Mouse (Mus musculus): ENCODE measurements around the gene Mettl7a2. TPM values are rescaled to one million over a fixed set of nuclear protein-coding genes. Genes with fewer than 3 reads are reported as not detected.
"Not testable (repeated sequence)": the region's sequence is repeated elsewhere in the genome, so short reads cannot be mapped to it uniquely, and the experiment has no call there.

Gene Mettl7a2
- 1.4 and 5.1 TPM in 2 replicates for total RNA-seq (2012; rRNA removed)

DNA sequence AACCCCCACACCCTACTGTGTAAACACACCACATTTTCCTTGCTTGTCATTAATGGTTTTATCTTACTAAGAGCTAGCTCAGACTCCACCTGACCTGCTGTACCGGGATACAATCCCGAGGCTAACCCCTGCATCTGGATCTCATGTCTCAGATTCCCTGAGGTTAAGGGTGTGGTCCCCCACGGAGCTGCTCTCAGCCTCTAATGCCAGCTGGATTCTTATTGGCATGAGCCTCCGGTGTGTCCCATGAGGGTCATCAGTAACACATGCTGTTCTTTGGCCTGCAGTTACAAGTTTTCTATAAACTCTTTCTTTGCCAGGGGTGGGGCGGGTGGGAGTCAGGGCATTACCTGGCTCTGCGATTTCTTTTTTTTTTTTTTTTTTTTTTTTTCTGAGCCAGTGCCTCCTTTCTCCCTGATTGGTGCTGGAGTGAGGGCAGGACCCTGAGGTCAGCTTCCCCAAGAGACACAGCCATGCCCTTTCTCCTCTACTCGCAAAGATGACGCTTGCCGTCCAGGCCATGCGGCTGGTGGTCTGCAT is at the start of gene Mettl7a2, which contains the start of gene Methig1:
Mettl7a2 (plus strand) TSS at position 490 of the 540 bp plus-strand sequence.
Methig1 (plus strand) TSS at position 439 of the 540 bp plus-strand sequence.
- Histone ChIP-seq H3K4me3 (ENCODE audit: insufficient read depth in 1 of 2, low read depth in 1 of 2, low read length in 2 of 2, poor library complexity in 1 of 2, severe bottlenecking in 1 of 2) (peak within 1 kb of the TSS in 1 of 2 experiments; percentile 7; a peak in 1 of 4 replicates), H3K36me3 (ENCODE audit: control insufficient read depth, insufficient read depth, low read length, poor library complexity, severe bottlenecking) (no peaks in the 10 kb centered on the region), H3K9ac (ENCODE audit: insufficient read depth, low read depth, low read length, poor library complexity, severe bottlenecking) (no peak within 1 kb of the TSS), H3K27ac (ENCODE audit: insufficient read depth, low read depth, low read length, poor library complexity, severe bottlenecking) (no peak within 1 kb of the TSS), H3K4me1 (ENCODE audit: control insufficient read depth in 2 of 2, insufficient read depth in 2 of 2, low read length in 2 of 2, poor library complexity in 1 of 2) (peaks cover 0 to 4% of the 10 kb centered on the region in 2 experiments; a peak in 1 of 4 replicates), H3K9me3 (ENCODE audit: control insufficient read depth, insufficient read depth, low read depth, low read length) (no peaks in the 10 kb centered on the region)
- in situ Hi-C loops (cut with MboI; ENCODE audit: low sequenced_read_pairs in 2 of 2, unreplicated experiment in 2 of 2), result no loop called here
- TF ChIP-seq MAFK (IDR thresholded peaks at IDR 0.05; ENCODE audit: insufficient read depth, low read depth, low read length), result no peak
- no peak for TF ChIP-seq HCFC1 (IDR thresholded peaks at IDR 0.05; ENCODE audit: borderline replicate concordance, insufficient read depth, low read length)
- TF ChIP-seq ZNF384 (IDR thresholded peaks at IDR 0.05; ENCODE audit: low read depth, low read length), result 0 out of 2 replicates have a peak, but pooled peaks have one; percentile 27
- DNase-seq (ENCODE audit: low read depth, low spot score), result no peak

DNA sequence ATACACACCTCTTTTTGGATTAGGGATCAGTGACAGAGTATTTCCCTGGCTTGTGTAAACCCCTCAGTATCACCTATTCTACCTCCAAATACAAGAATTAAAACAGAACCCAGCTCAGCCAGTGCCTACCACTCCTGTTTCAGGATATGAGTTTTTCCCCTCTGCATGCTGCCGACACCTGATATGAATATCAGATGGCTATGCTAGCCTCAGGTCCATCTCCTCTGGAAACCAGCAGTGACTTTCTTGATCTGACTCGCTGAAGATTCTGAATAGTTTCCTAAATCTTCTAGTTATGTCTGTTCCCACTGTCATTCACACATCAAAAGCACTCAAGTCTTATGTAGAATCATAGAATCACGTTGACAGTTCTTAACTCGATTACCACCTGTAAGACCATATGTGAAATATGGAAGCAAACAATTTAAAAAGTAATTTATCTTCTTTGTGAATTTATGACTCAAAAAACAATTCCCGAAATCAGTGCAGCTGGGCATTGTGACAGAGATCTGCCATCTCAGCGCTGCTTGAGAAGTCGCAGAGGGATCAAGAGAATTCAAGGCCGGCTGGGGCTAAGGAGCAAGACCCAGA is 49.5 kb upstream of the Mettl7a2 start:
- in situ Hi-C loops (cut with MboI; ENCODE audit: low sequenced_read_pairs in 2 of 2, unreplicated experiment in 2 of 2), result no loop called here
- TF ChIP-seq ZNF384 (IDR thresholded peaks at IDR 0.05; ENCODE audit: low read depth, low read length) (no peak), HCFC1 (IDR thresholded peaks at IDR 0.05; ENCODE audit: borderline replicate concordance, insufficient read depth, low read length) (no peak), MAFK (IDR thresholded peaks at IDR 0.05; ENCODE audit: insufficient read depth, low read depth, low read length) (no peak), ZC3H11A (IDR thresholded peaks at IDR 0.05; ENCODE audit: borderline replicate concordance, low read depth, low read length) (no peak), CHD2 (IDR thresholded peaks at IDR 0.05; ENCODE audit: low read depth, low read length) (no peak)
- Histone ChIP-seq H3K27ac (ENCODE audit: insufficient read depth, low read depth, low read length, poor library complexity, severe bottlenecking) (no peak overlapping the region; the same call in 1 of the 2 replicates), H3K4me1 (ENCODE audit: control insufficient read depth in 2 of 2, insufficient read depth in 2 of 2, low read length in 2 of 2, poor library complexity in 1 of 2) (peaks cover 9 to 17% of the 10 kb centered on the region in 2 experiments), H3K9ac (ENCODE audit: insufficient read depth, low read depth, low read length, poor library complexity, severe bottlenecking) (no peak overlapping the region), H3K4me3 (ENCODE audit: insufficient read depth in 1 of 2, low read depth in 1 of 2, low read length in 2 of 2, poor library complexity in 1 of 2, severe bottlenecking in 1 of 2) (no peak overlapping the region), H3K36me3 (ENCODE audit: control insufficient read depth, insufficient read depth, low read length, poor library complexity, severe bottlenecking) (no peaks in the 10 kb centered on the region), H3K9me3 (ENCODE audit: control insufficient read depth, insufficient read depth, low read depth, low read length) (no peaks in the 10 kb centered on the region)
- no peak for DNase-seq (ENCODE audit: low read depth, low spot score)

DNA sequence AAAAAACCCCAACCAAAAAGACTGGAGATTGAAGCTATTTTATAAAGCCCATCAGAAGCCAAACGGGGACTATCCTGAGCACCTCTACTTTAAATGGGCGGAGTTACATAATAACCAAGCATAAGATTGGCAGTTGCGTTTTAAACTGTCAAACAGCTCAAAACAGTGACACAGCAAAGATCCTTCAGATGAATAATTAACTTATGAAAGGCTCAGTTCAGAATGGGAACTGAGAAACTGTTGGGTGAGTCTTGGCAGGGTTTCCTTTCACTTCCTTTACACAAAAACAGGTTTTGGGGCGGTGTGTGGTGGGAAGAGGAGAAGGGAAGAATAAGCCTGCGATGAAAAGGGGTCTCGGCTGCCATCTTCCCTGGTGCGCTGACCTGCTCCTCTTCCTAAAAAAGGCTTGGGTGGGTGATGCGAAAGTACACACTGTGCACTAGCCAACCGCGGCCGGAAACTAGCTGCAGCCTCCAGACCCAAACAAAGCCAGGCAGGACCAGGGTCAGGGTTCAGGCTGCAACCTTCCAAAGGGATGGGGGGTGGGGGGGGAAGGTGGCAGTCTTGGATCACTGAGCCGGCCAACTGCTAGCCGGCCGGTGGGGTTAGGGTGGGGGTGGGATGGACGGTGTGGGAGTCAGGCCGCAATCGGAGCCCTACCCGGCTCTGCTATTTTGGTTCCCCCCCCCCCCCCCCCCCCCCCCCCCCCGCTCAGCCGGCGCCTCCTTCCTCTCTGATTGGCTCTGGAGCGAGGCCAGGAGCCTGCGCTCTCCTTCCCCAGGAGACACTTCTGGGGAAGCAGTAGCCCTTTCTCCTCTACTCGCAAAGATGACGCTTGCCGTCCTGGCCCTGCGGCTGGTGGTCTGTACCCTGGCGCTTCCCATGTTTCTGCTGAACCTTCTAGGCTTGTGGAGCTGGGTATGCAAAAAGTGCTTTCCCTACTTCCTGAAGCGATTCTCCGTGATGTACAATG is 48.7 kb upstream of the Mettl7a2 start, which contains the start of gene Mettl7a1:
Mettl7a1 (plus strand) TSS at position 122 of the 973 bp plus-strand sequence.
- H3K9me3 ChIP-seq (ENCODE audit: control insufficient read depth, insufficient read depth, low read depth, low read length), result no peaks in the 10 kb centered on the region
- TF ChIP-seq HCFC1 (IDR thresholded peaks at IDR 0.05; ENCODE audit: borderline replicate concordance, insufficient read depth, low read length) (no peak), MAFK (IDR thresholded peaks at IDR 0.05; ENCODE audit: insufficient read depth, low read depth, low read length) (peak; percentile 32; the same call in 1 of the 2 replicates), CHD2 (IDR thresholded peaks at IDR 0.05; ENCODE audit: low read depth, low read length) (no peak), ZNF384 (IDR thresholded peaks at IDR 0.05; ENCODE audit: low read depth, low read length) (no peak), ZC3H11A (IDR thresholded peaks at IDR 0.05; ENCODE audit: borderline replicate concordance, low read depth, low read length) (no peak)
- DNase-seq (ENCODE audit: low read depth, low spot score), result no peak
- peak within 1 kb of the TSS; percentile 77 for H3K9ac ChIP-seq (ENCODE audit: insufficient read depth, low read depth, low read length, poor library complexity, severe bottlenecking)
- H3K4me3 ChIP-seq (ENCODE audit: insufficient read depth in 1 of 2, low read depth in 1 of 2, low read length in 2 of 2, poor library complexity in 1 of 2, severe bottlenecking in 1 of 2), result peak within 1 kb of the TSS; percentile 73 to 90
- H3K36me3 ChIP-seq (ENCODE audit: control insufficient read depth, insufficient read depth, low read length, poor library complexity, severe bottlenecking), result no peaks in the 10 kb centered on the region
- in situ Hi-C loops (cut with MboI; ENCODE audit: low sequenced_read_pairs in 2 of 2, unreplicated experiment in 2 of 2), result no loop called here
- peaks cover 9 to 16% of the 10 kb centered on the region in 2 experiments for H3K4me1 ChIP-seq (ENCODE audit: control insufficient read depth in 2 of 2, insufficient read depth in 2 of 2, low read length in 2 of 2, poor library complexity in 1 of 2)
- peak within 1 kb of the TSS; percentile 48 for H3K27ac ChIP-seq (ENCODE audit: insufficient read depth, low read depth, low read length, poor library complexity, severe bottlenecking)

DNA sequence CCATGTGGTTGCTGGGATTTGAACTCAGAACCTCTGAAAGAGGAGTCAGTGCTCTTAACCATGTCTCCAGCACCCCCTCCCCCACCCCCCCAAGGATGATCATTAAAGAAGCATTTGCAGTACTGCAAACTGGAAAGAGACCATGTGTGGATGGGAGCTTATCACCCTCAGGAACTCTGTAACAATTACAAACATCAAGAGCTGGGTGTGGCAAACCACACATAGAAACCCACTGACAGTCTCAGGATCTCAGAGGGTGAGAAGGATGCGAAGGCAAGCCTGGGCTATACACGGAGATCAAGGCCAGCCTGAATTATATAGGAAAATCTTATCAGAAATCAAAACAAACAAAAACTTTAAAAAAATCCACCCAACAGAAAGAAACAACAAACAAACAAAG is 46.8 kb upstream of the Mettl7a2 start:
- no peak for DNase-seq (ENCODE audit: low read depth, low spot score)
- in situ Hi-C loops (cut with MboI; ENCODE audit: low sequenced_read_pairs in 2 of 2, unreplicated experiment in 2 of 2), result no loop called here
- no peak for TF ChIP-seq MAFK (IDR thresholded peaks at IDR 0.05; ENCODE audit: insufficient read depth, low read depth, low read length)
- TF ChIP-seq HCFC1 (IDR thresholded peaks at IDR 0.05; ENCODE audit: borderline replicate concordance, insufficient read depth, low read length), result no peak
- TF ChIP-seq CHD2 (IDR thresholded peaks at IDR 0.05; ENCODE audit: low read depth, low read length), result no peak
- TF ChIP-seq ZC3H11A (IDR thresholded peaks at IDR 0.05; ENCODE audit: borderline replicate concordance, low read depth, low read length), result no peak
- no peak for TF ChIP-seq ZNF384 (IDR thresholded peaks at IDR 0.05; ENCODE audit: low read depth, low read length)
- H3K36me3 ChIP-seq (ENCODE audit: control insufficient read depth, insufficient read depth, low read length, poor library complexity, severe bottlenecking), result no peaks in the 10 kb centered on the region
- H3K4me3 ChIP-seq (ENCODE audit: insufficient read depth in 1 of 2, low read depth in 1 of 2, low read length in 2 of 2, poor library complexity in 1 of 2, severe bottlenecking in 1 of 2), result no peak overlapping the region
- H3K9me3 ChIP-seq (ENCODE audit: control insufficient read depth, insufficient read depth, low read depth, low read length), result no peaks in the 10 kb centered on the region
- H3K4me1 ChIP-seq (ENCODE audit: control insufficient read depth in 2 of 2, insufficient read depth in 2 of 2, low read length in 2 of 2, poor library complexity in 1 of 2), result peaks cover 4% of the 10 kb centered on the region in 2 experiments; a peak in 3 of 4 replicates
- H3K27ac ChIP-seq (ENCODE audit: insufficient read depth, low read depth, low read length, poor library complexity, severe bottlenecking), result no peak overlapping the region
- no peak overlapping the region for H3K9ac ChIP-seq (ENCODE audit: insufficient read depth, low read depth, low read length, poor library complexity, severe bottlenecking)

DNA sequence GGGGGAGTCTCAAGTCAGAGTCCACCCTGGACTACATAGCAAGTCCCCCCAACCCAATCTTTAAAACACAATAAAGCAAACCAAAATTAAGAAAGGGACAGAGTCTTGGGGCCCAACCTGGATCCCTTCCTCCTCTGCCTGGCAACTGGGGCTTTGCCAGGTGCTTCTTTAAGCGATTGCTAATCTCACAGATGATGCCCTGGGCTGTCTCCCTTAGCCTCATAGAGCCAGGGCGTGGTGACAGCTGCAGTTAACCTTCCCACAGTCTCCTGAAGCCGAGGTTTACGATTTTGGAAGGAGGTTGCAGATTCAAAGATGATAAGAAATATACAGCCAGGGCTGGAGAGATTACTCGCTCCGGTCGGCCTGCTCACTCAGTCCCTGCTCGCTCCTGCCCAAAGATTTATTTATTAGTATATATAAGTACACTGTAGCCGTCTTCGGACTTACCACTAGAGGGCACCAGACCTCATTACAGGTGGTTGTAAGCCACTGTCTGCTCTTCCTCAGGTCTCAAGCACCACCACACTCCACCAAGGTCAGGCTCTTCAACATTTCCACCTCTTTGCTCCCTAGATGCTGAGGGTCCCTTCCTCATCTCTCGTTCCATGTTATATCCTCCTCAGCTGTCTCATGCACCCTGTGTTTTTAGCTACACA is 45.4 kb upstream of the Mettl7a2 start:
- H3K9ac ChIP-seq (ENCODE audit: insufficient read depth, low read depth, low read length, poor library complexity, severe bottlenecking); H3K4me3 ChIP-seq (ENCODE audit: insufficient read depth in 1 of 2, low read depth in 1 of 2, low read length in 2 of 2, poor library complexity in 1 of 2, severe bottlenecking in 1 of 2); H3K4me1 ChIP-seq (ENCODE audit: control insufficient read depth in 2 of 2, insufficient read depth in 2 of 2, low read length in 2 of 2, poor library complexity in 1 of 2); in situ Hi-C loops (cut with MboI; ENCODE audit: low sequenced_read_pairs in 2 of 2, unreplicated experiment in 2 of 2); H3K9me3 ChIP-seq (ENCODE audit: control insufficient read depth, insufficient read depth, low read depth, low read length); DNase-seq (ENCODE audit: low read depth, low spot score); H3K27ac ChIP-seq (ENCODE audit: insufficient read depth, low read depth, low read length, poor library complexity, severe bottlenecking); H3K36me3 ChIP-seq (ENCODE audit: control insufficient read depth, insufficient read depth, low read length, poor library complexity, severe bottlenecking): not testable (repeated sequence)

Measured in ES-E14 (cell line).